In genomic region chr8:46162953-46163869, GRCm38 (mm10) we compare ENCODE assay signal across 8 mouse cellular contexts. TPM values are rescaled to one million over a fixed set of nuclear protein-coding genes. Genes with fewer than 3 reads are reported as not detected.
DNase-seq lines count a peak whose midpoint lies in the region; ATAC-seq lines count a peak whose summit lies in the region.

No protein-coding gene starts in this region.

- peak overlapping the region; percentile 96 for H3K9ac ChIP-seq in heart, embryonic 16.5 days (ENCODE audit: low read length)
- H3K9ac ChIP-seq in liver, embryonic 15.5 days, result peak overlapping the region; percentile 95
- peak overlapping the region; percentile 81 for H3K9ac ChIP-seq in neural tube, embryonic 12.5 days

- peaks cover 5% of the 10 kb centered on the region; the same call in 1 of the 2 replicates for H3K9me3 ChIP-seq in forebrain, embryonic 10.5 days
- no peaks in the 10 kb centered on the region; the same call in 1 of the 2 replicates for H3K9me3 ChIP-seq in heart, embryonic 16.5 days (replicated peaks; ENCODE audit: control insufficient read depth, low read length)
- H3K9me3 ChIP-seq in liver, embryonic 15.5 days (replicated peaks), result no peaks in the 10 kb centered on the region
- H3K9me3 ChIP-seq in neural tube, embryonic 12.5 days, result 0 out of 2 replicates have a peak, but pooled peaks cover 3% of the 10 kb centered on the region

- peaks cover 22% of the 10 kb centered on the region for H3K4me1 ChIP-seq in forebrain, embryonic 10.5 days
- H3K4me1 ChIP-seq in heart, embryonic 16.5 days (ENCODE audit: control insufficient read depth, insufficient read depth, low read length), result peaks cover 7% of the 10 kb centered on the region
- peaks cover 28% of the 10 kb centered on the region for H3K4me1 ChIP-seq in liver, embryonic 15.5 days (replicated peaks)
- peaks cover 5% of the 10 kb centered on the region; the same call in 1 of the 2 replicates for H3K4me1 ChIP-seq in neural tube, embryonic 12.5 days

- H3K4me2 ChIP-seq in heart, embryonic 16.5 days (ENCODE audit: low read depth, low read length), result peak overlapping the region; percentile 72
- peak overlapping the region; percentile 91 for H3K4me2 ChIP-seq in liver, embryonic 15.5 days
- H3K4me2 ChIP-seq in neural tube, embryonic 12.5 days (replicated peaks), result peak overlapping the region; percentile 67

- WGBS in forebrain, embryonic 10.5 days, result 3% methylated on average over 71 of the region's 77 CpGs
- 2% methylated on average over 76 of the region's 77 CpGs for WGBS in heart, embryonic 16.5 days
- 1% methylated on average over 77 of the region's 77 CpGs for WGBS in liver, embryonic 15.5 days (ENCODE audit: insufficient replicate concordance)
- WGBS in neural tube, embryonic 12.5 days, result 2% methylated on average over 77 of the region's 77 CpGs

- ATAC-seq in heart, embryonic 16.5 days (replicated peaks; ENCODE audit: extremely low read depth, insufficient read depth, low FRiP score), result peak; percentile 98
- ATAC-seq in liver, embryonic 15.5 days (ENCODE audit: insufficient read depth), result peak; percentile 98
- ATAC-seq in neural tube, embryonic 12.5 days (ENCODE audit: low FRiP score, low read depth), result peak; percentile 98

- peak; percentile 89 to 90 for DNase-seq in CD8-positive naive resting alpha-beta T cell, adult 2 months (ENCODE audit: low read depth in 2 of 2, low spot score in 2 of 2)
- DNase-seq in c-Kit-positive CD71-negative TER-119-negative erythroid progenitor cells, embryonic 14.5 days (ENCODE audit: low read depth), result peak; percentile 87
- DNase-seq in forebrain, embryonic 10.5 days (ENCODE audit: extremely low spot score, low spot score), result peak; percentile 94
- DNase-seq in kidney, postnatal 36 days, result peak; percentile 98
- peak; percentile 93 for DNase-seq in telencephalon, adult 2 months (ENCODE audit: low read depth, low spot score)

- H3K4me3 ChIP-seq in forebrain, embryonic 10.5 days, result peak overlapping the region; percentile 76
- H3K4me3 ChIP-seq in heart, embryonic 16.5 days (ENCODE audit: low read length), result peak overlapping the region; percentile 92
- peak overlapping the region; percentile 89 for H3K4me3 ChIP-seq in liver, embryonic 15.5 days (replicated peaks)
- H3K4me3 ChIP-seq in neural tube, embryonic 12.5 days, result peak overlapping the region; percentile 69

- no peaks in the 10 kb centered on the region for H3K27me3 ChIP-seq in forebrain, embryonic 10.5 days (ENCODE audit: poor library complexity, severe bottlenecking)
- no peaks in the 10 kb centered on the region for H3K27me3 ChIP-seq in heart, embryonic 16.5 days (ENCODE audit: control insufficient read depth, insufficient read depth, low read length)
- H3K27me3 ChIP-seq in liver, embryonic 15.5 days, result no peaks in the 10 kb centered on the region
- H3K27me3 ChIP-seq in neural tube, embryonic 12.5 days (replicated peaks), result no peaks in the 10 kb centered on the region

- no peaks in the 10 kb centered on the region for H3K36me3 ChIP-seq in forebrain, embryonic 10.5 days (replicated peaks)
- no peaks in the 10 kb centered on the region for H3K36me3 ChIP-seq in heart, embryonic 16.5 days (ENCODE audit: control insufficient read depth, insufficient read depth)
- H3K36me3 ChIP-seq in liver, embryonic 15.5 days (replicated peaks), result no peaks in the 10 kb centered on the region
- H3K36me3 ChIP-seq in neural tube, embryonic 12.5 days, result no peaks in the 10 kb centered on the region

- H3K27ac ChIP-seq in forebrain, embryonic 10.5 days, result peak overlapping the region; percentile 95
- peak overlapping the region; percentile 88 for H3K27ac ChIP-seq in heart, embryonic 16.5 days (ENCODE audit: low read length)
- H3K27ac ChIP-seq in liver, embryonic 15.5 days (replicated peaks), result peak overlapping the region; percentile 86
- H3K27ac ChIP-seq in neural tube, embryonic 12.5 days, result peak overlapping the region; percentile 72; the same call in 1 of the 2 replicates

RNA-seq across cellular contexts. Expression of gene Snx25, which starts 11.3 kb away (rescaled TPM):
- 2.6 and 2.7 TPM in 2 replicates for polyA plus RNA-seq in forebrain, embryonic 10.5 days (2016; fragmentation: Nextera tagmentation; extraction: Ambion mirVana)
- 3.4 and 4.8 TPM in 2 replicates for polyA plus RNA-seq in heart, embryonic 16.5 days (2015; fragmentation: Nextera tagmentation; extraction: Ambion mirVana)
- polyA plus RNA-seq in liver, embryonic 15.5 days (2015; fragmentation: Nextera tagmentation; extraction: Ambion mirVana), result 3.1 and 3.6 TPM in 2 replicates
- 6.7 and 9.1 TPM in 2 replicates for polyA plus RNA-seq in neural tube, embryonic 12.5 days (2016; fragmentation: Nextera tagmentation; extraction: Ambion mirVana)

RNA-seq across cellular contexts. Expression of gene Cfap97, which starts 11.6 kb away (rescaled TPM):
- polyA plus RNA-seq in forebrain, embryonic 10.5 days (2016; fragmentation: Nextera tagmentation; extraction: Ambion mirVana), result 18.1 and 19.4 TPM in 2 replicates
- 16.8 and 16.9 TPM in 2 replicates for polyA plus RNA-seq in heart, embryonic 16.5 days (2015; fragmentation: Nextera tagmentation; extraction: Ambion mirVana)
- 5.8 and 6.9 TPM in 2 replicates for polyA plus RNA-seq in liver, embryonic 15.5 days (2015; fragmentation: Nextera tagmentation; extraction: Ambion mirVana)
- polyA plus RNA-seq in neural tube, embryonic 12.5 days (2016; fragmentation: Nextera tagmentation; extraction: Ambion mirVana), result 21.2 and 23.1 TPM in 2 replicates

RNA-seq across cellular contexts. Expression of gene Slc25a4, which starts 47.9 kb away (rescaled TPM):
- polyA plus RNA-seq in forebrain, embryonic 10.5 days (2016; fragmentation: Nextera tagmentation; extraction: Ambion mirVana), result 492 and 499 TPM in 2 replicates
- 2,893 and 2,917 TPM in 2 replicates for polyA plus RNA-seq in heart, embryonic 16.5 days (2015; fragmentation: Nextera tagmentation; extraction: Ambion mirVana)
- 80.7 and 87.4 TPM in 2 replicates for polyA plus RNA-seq in liver, embryonic 15.5 days (2015; fragmentation: Nextera tagmentation; extraction: Ambion mirVana)
- polyA plus RNA-seq in neural tube, embryonic 12.5 days (2016; fragmentation: Nextera tagmentation; extraction: Ambion mirVana), result 612 and 635 TPM in 2 replicates

Comparison
In these comparisons a context has a peak if more than half of its experiments do, and no peak if none do; other contexts are left out.
1. Peak in every context shown above with its lines: DNase-seq, ATAC-seq, H3K4me3 ChIP-seq and H3K27ac ChIP-seq.